Mouse (Mus musculus): ENCODE measurements around the gene H2al1o. TPM values are rescaled to one million over a fixed set of nuclear protein-coding genes. Genes with fewer than 3 reads are reported as not detected.
"Not testable (repeated sequence)": the region's sequence is repeated elsewhere in the genome, so short reads cannot be mapped to it uniquely, and the experiment has no call there.

H2al1o gene
- not detected in 2 replicates for polyA plus RNA-seq (2012; rRNA removed)

- not testable (repeated sequence) for H3K4me1 ChIP-seq (ENCODE audit: control insufficient read depth, insufficient read depth, low read length); H3K27ac ChIP-seq (ENCODE audit: insufficient read depth, low read depth, low read length); H3K36me3 ChIP-seq (ENCODE audit: control insufficient read depth, insufficient read depth, low read length); H3K27me3 ChIP-seq (replicated peaks; ENCODE audit: control insufficient read depth, insufficient read depth, low read length); DNase-seq; H3K4me3 ChIP-seq (ENCODE audit: insufficient read depth, low read depth, low read length)
- 83% methylated on average over 3 of the region's 3 CpGs for WGBS
Measured at GRCm38 (mm10) chrX:9572309-9572708, at the start of gene H2al1o. TSS of gene H2al1o (minus strand) at chrX:9572409.

GRCm38 (mm10) chrX:9598036-9598435 is 25.8 kb upstream of the H2al1o start:
- H3K27me3 ChIP-seq (replicated peaks; ENCODE audit: control insufficient read depth, insufficient read depth, low read length); H3K27ac ChIP-seq (ENCODE audit: insufficient read depth, low read depth, low read length); H3K4me1 ChIP-seq (ENCODE audit: control insufficient read depth, insufficient read depth, low read length); H3K36me3 ChIP-seq (ENCODE audit: control insufficient read depth, insufficient read depth, low read length); DNase-seq; H3K4me3 ChIP-seq (ENCODE audit: insufficient read depth, low read depth, low read length): not testable (repeated sequence)
- 91% methylated on average over 7 of the region's 7 CpGs for WGBS

GRCm38 (mm10) chrX:9536881-9537280 is 35.3 kb downstream of the H2al1o start:
- no peaks in the 10 kb centered on the region for H3K36me3 ChIP-seq (ENCODE audit: control insufficient read depth, insufficient read depth, low read length)
- DNase-seq: no peak
- no peaks in the 10 kb centered on the region for H3K4me1 ChIP-seq (ENCODE audit: control insufficient read depth, insufficient read depth, low read length)
- TF ChIP-seq POLR2A (IDR thresholded peaks at IDR 0.05; ENCODE audit: low read depth, low read length) (no peak), CTCF (conservative IDR thresholded peaks at IDR 0.05; ENCODE audit: insufficient read depth, insufficient read length, low read depth, low read length) (no peak)
- H3K4me3 ChIP-seq (ENCODE audit: insufficient read depth, low read depth, low read length): no peak overlapping the region
- no peaks in the 10 kb centered on the region for H3K27me3 ChIP-seq (replicated peaks; ENCODE audit: control insufficient read depth, insufficient read depth, low read length)
- 97% methylated on average over 3 of the region's 3 CpGs for WGBS
- no peak overlapping the region for H3K27ac ChIP-seq (ENCODE audit: insufficient read depth, low read depth, low read length)

Other genes starting within 250 kb of the H2al1o start
- not detected in 2 replicates for gene H2al1k, start 221.8 kb downstream of the H2al1o start, polyA plus RNA-seq (2012; rRNA removed)
- 1.5 and 2.4 TPM in 2 replicates for gene Cybb, start 84.6 kb downstream of the H2al1o start, polyA plus RNA-seq (2012; rRNA removed)
- 47.5 and 69.6 TPM in 2 replicates for gene Dynlt3, start 90.6 kb upstream of the H2al1o start, polyA plus RNA-seq (2012; rRNA removed)

Measured in kidney, adult 2 months (tissue).